Mouse (Mus musculus): Measurements from ENCODE around the gene Vmn1r40. TPM values are rescaled to one million over a fixed set of nuclear protein-coding genes. Genes with fewer than 3 reads are reported as not detected.

Gene Vmn1r40
- total RNA-seq (2023) = not detected in 2 replicates

DNA sequence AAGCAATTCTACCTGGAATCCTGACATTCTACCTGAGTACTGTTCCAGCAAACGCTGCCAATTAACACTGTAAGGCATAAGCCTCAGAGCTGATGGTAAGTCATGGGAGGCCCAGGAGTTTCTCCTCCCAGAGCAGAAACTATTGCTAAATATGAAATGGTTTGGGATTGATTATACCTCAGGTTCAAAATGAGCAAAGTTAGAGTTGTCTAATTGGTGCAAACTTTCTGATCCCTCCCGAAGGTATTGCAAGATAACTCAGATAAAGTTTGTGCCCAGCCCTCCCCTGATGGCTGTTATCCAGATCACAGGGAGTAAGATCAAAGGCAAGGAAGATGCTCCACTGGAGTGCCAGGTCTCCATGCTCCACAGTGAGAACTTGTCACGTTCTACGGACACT is at the start of gene Vmn1r40:
Gene Vmn1r40 (plus strand): TSS at position 301 of the 400 bp plus-strand sequence.

DNA sequence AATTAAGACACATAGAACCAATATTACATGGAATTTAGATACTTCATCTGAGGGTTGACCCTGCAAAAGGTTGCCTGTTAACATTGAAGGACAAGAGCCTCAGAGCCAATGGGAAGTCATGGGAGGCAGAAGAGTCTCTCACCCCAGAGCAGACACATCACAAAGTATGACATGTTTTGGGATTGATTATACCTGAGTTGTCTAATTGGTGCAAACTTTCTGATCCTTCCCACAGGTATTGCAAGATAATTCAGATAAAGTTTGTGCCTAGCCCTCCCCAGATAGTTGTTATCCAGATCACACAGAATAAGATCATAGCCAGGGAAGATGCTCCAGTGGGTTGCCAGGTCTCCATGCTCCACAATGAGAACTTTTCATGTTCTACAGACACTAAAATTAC is 33.1 kb downstream of the Vmn1r40 start, which contains the start of gene Vmn1r41:
Gene Vmn1r41 (plus strand): TSS at position 301 of the 400 bp plus-strand sequence.

Other genes with a start within 250 kb of the Vmn1r40 start
- gene Chchd6, start 111.9 kb upstream of the Vmn1r40 start, total RNA-seq (2023) = 1.4 and 1.8 TPM in 2 replicates
- gene Txnrd3, start 63.6 kb upstream of the Vmn1r40 start, total RNA-seq (2023) = 1.2 and 1.6 TPM in 2 replicates
- not detected in 2 replicates for gene Vmn1r41, start 33.2 kb downstream of the Vmn1r40 start, total RNA-seq (2023)
- gene Vmn1r42, start 168.9 kb downstream of the Vmn1r40 start, total RNA-seq (2023) = not detected in 2 replicates
- gene Vmn1r43, start 168.9 kb downstream of the Vmn1r40 start, total RNA-seq (2023) = not detected in 2 replicates
- gene Vmn1r44, start 176.1 kb downstream of the Vmn1r40 start, total RNA-seq (2023) = not detected in 2 replicates
- gene Vmn1r45, start 233.1 kb downstream of the Vmn1r40 start, total RNA-seq (2023) = not detected in 2 replicates

Measured in neutrophil, adult 65 days (primary cell).